Mouse (Mus musculus) ES-Bruce4 (cell line): Measurements from ENCODE around the gene Hoxa5.

Experiments
- CTCF ChIP-seq: IDR thresholded peaks from one replicate; pipeline ENCODE4 v1.8.1; 2011; ENCODE audit warnings: low read depth, low read length
- POLR2A ChIP-seq: IDR thresholded peaks from one replicate; pipeline ENCODE4 v1.8.1; 2011; ENCODE audit warnings: low read length; ENCODE audit not compliant: insufficient read depth

GRCm38 (mm10) chr6:52239625-52240388, 35.4 kb upstream of the Hoxa5 start:
- TF ChIP-seq CTCF (no peak), POLR2A (no peak)
